Mouse (Mus musculus): Measurements from ENCODE around the gene Gm14393.
"Not testable (repeated sequence)": the region's sequence is repeated elsewhere in the genome, so short reads cannot be mapped to it uniquely, and the experiment has no call there.

The Gm14393 gene

GRCm38 (mm10) chr2:175067681-175068261 is at the start of gene Gm14393:
Gm14393 (minus strand) TSS chr2:175067781.
- not testable (repeated sequence) for DNase-seq

- DNase-seq: not testable (repeated sequence)
Observed at GRCm38 (mm10) chr2:175044268-175044667, 23.3 kb downstream of the Gm14393 start.
